Mouse (Mus musculus) MEL (cell line): Measurements from ENCODE around the gene Igf2bp3. TPM values are rescaled to one million over a fixed set of nuclear protein-coding genes. Genes with fewer than 3 reads are reported as not detected.

Source experiments
- DNase-seq: peaks from one replicate; pipeline ENCODE4 v3.0.0; 2011; ENCODE audit warnings: low read depth, low spot score
- H3K27ac ChIP-seq: 2 replicates; pipeline ENCODE4 v1.5.1; 2012; ENCODE audit warnings: low read depth, mild to moderate bottlenecking, control low read depth, low read length, moderate library complexity; ENCODE audit not compliant: control insufficient read depth
- H3K27me3 ChIP-seq, 2 experiments: fragments of 150-350 bp in 1 of 2; sonication (generic) in 1 of 2; 2 replicates each; pipeline ENCODE4 v1.6.1; 2012; ENCODE audit warnings: low read length in 2 of 2, mild to moderate bottlenecking in 2 of 2, improper control_type of control experiment in 1 of 2, moderate library complexity in 1 of 2; ENCODE audit not compliant: insufficient read depth in 2 of 2, control insufficient read depth in 1 of 2
- H3K36me3 ChIP-seq, 2 experiments: 2 replicates each; pipeline ENCODE4 v1.6.1; 2012 to 2014; ENCODE audit warnings: low read length in 2 of 2, improper control_type of control experiment in 1 of 2, inconsistent platforms in 1 of 2, mild to moderate bottlenecking in 1 of 2; ENCODE audit not compliant: insufficient read depth in 2 of 2, control insufficient read depth in 1 of 2
- H3K4me1 ChIP-seq, 2 experiments: fragments of 150-350 bp in 1 of 2; sonication (generic) in 1 of 2; 2 replicates each; pipeline ENCODE4 v1.6.1; 2012; ENCODE audit warnings: low read length in 2 of 2, improper control_type of control experiment in 1 of 2, mild to moderate bottlenecking in 1 of 2; ENCODE audit not compliant: insufficient read depth in 2 of 2, control insufficient read depth in 1 of 2
- H3K4me3 ChIP-seq, 2 experiments: fragments of 150-350 bp in 1 of 2; sonication (generic) in 1 of 2; 2 replicates each; pipeline ENCODE4 v1.5.1; 2012; ENCODE audit warnings: low read depth in 2 of 2, low read length in 2 of 2, mild to moderate bottlenecking in 2 of 2, moderate library complexity in 2 of 2, control low read depth in 1 of 2, improper control_type of control experiment in 1 of 2; ENCODE audit not compliant: control insufficient read depth in 1 of 2, insufficient read depth in 1 of 2
- H3K79me2 ChIP-seq: 2 replicates; pipeline ENCODE4 v1.6.1; 2012; ENCODE audit warnings: mild to moderate bottlenecking, low read length, moderate library complexity; ENCODE audit not compliant: control insufficient read depth, poor library complexity, insufficient read depth
- H3K9ac ChIP-seq: 2 replicates; pipeline ENCODE4 v1.6.1; 2012; ENCODE audit warnings: low read depth, mild to moderate bottlenecking, control low read depth, low read length, moderate library complexity; ENCODE audit not compliant: control insufficient read depth, poor library complexity, severe bottlenecking
- H3K9me3 ChIP-seq: fragments of 150-350 bp; sonication (generic); replicated peaks from 2 replicates; pipeline ENCODE4 v1.6.1; 2012; ENCODE audit warnings: mild to moderate bottlenecking, low read length, improper control_type of control experiment, moderate library complexity; ENCODE audit not compliant: insufficient read depth
- BHLHE40 ChIP-seq: IDR thresholded peaks from 2 replicates; pipeline ENCODE4 v1.6.1; 2012; ENCODE audit warnings: low read depth, mild to moderate bottlenecking, inconsistent platforms, low read length, improper control_type of control experiment, borderline replicate concordance
- CHD1 ChIP-seq: IDR thresholded peaks from 2 replicates; pipeline ENCODE4 v1.6.1; 2012; ENCODE audit warnings: low read depth, mild to moderate bottlenecking, inconsistent platforms, low read length, improper control_type of control experiment
- CHD2 ChIP-seq: IDR thresholded peaks from 2 replicates; pipeline ENCODE4 v1.6.1; 2011; ENCODE audit warnings: low read length, improper control_type of control experiment
- E2F4 ChIP-seq: IDR thresholded peaks from 2 replicates; pipeline ENCODE4 v1.6.1; 2011; ENCODE audit warnings: low read depth, low read length, improper control_type of control experiment, borderline replicate concordance
- EP300 ChIP-seq, 2 experiments: IDR thresholded peaks; 2 replicates each; pipeline ENCODE4 v1.6.1; 2011; ENCODE audit warnings: improper control_type of control experiment in 2 of 2, low read length in 2 of 2, low read depth in 1 of 2, mild to moderate bottlenecking in 1 of 2
- ETS1 ChIP-seq: IDR thresholded peaks from 2 replicates; pipeline ENCODE4 v1.6.1; 2012; ENCODE audit warnings: low read depth, mild to moderate bottlenecking, inconsistent platforms, low read length, improper control_type of control experiment, moderate library complexity
- GATA1 ChIP-seq: IDR thresholded peaks from 2 replicates; pipeline ENCODE4 v1.6.1; 2011; ENCODE audit warnings: low read depth, low read length, improper control_type of control experiment
- MAFK ChIP-seq: IDR thresholded peaks from 2 replicates; pipeline ENCODE4 v1.6.1; 2011; ENCODE audit warnings: low read depth, mild to moderate bottlenecking, low read length, improper control_type of control experiment, borderline replicate concordance
- MAX ChIP-seq: IDR thresholded peaks from 2 replicates; pipeline ENCODE4 v1.6.1; 2011; ENCODE audit warnings: low read length, improper control_type of control experiment
- MXI1 ChIP-seq: IDR thresholded peaks from 2 replicates; pipeline ENCODE4 v1.6.1; 2011; ENCODE audit warnings: mild to moderate bottlenecking, low read depth, low read length, improper control_type of control experiment
- MYC ChIP-seq: IDR thresholded peaks from 2 replicates; pipeline ENCODE4 v1.6.1; 2011; ENCODE audit warnings: low read depth, mild to moderate bottlenecking, low read length, improper control_type of control experiment, moderate library complexity
- NRF1 ChIP-seq: IDR thresholded peaks from 2 replicates; pipeline ENCODE4 v1.6.1; 2014; ENCODE audit warnings: low read depth, mild to moderate bottlenecking, inconsistent platforms, low read length, improper control_type of control experiment, moderate library complexity; ENCODE audit not compliant: poor library complexity, insufficient read depth, severe bottlenecking
- POLR2A ChIP-seq, 2 experiments: IDR thresholded peaks; 2 replicates each; pipeline ENCODE4 v1.6.1; 2011 to 2012; ENCODE audit warnings: low read length in 2 of 2, mild to moderate bottlenecking in 2 of 2, control low read depth in 1 of 2, improper control_type of control experiment in 1 of 2, low read depth in 1 of 2, moderate library complexity in 1 of 2; ENCODE audit not compliant: control insufficient read depth in 1 of 2, insufficient read depth in 1 of 2, poor library complexity in 1 of 2
- POLR2AphosphoS2 ChIP-seq: IDR thresholded peaks from 2 replicates; pipeline ENCODE4 v1.6.1; 2011; ENCODE audit warnings: low read length, improper control_type of control experiment
- RAD21 ChIP-seq: IDR thresholded peaks from 2 replicates; pipeline ENCODE4 v1.6.1; 2011; ENCODE audit warnings: mild to moderate bottlenecking, low read depth, low read length, improper control_type of control experiment
- RCOR1 ChIP-seq: IDR thresholded peaks from 2 replicates; pipeline ENCODE4 v1.6.1; 2012; ENCODE audit warnings: low read depth, mild to moderate bottlenecking, inconsistent platforms, low read length, improper control_type of control experiment
- SIN3A ChIP-seq: IDR thresholded peaks from 2 replicates; pipeline ENCODE4 v1.6.1; 2012; ENCODE audit warnings: low read length, improper control_type of control experiment, inconsistent platforms
- SMC3 ChIP-seq: IDR thresholded peaks from 2 replicates; pipeline ENCODE4 v1.6.1; 2011; ENCODE audit warnings: low read depth, low read length, improper control_type of control experiment
- TAL1 ChIP-seq: IDR thresholded peaks from 2 replicates; pipeline ENCODE4 v1.6.1; 2012; ENCODE audit warnings: mild to moderate bottlenecking, inconsistent platforms, low read length, moderate library complexity, mixed read lengths
- UBTF ChIP-seq: IDR thresholded peaks from 2 replicates; pipeline ENCODE4 v1.6.1; 2012; ENCODE audit warnings: low read depth, mild to moderate bottlenecking, inconsistent platforms, low read length, improper control_type of control experiment, moderate library complexity, borderline replicate concordance; ENCODE audit not compliant: insufficient read depth
- USF1 ChIP-seq: IDR thresholded peaks from 2 replicates; pipeline ENCODE4 v1.6.1; 2014; ENCODE audit warnings: low read depth, mild to moderate bottlenecking, inconsistent platforms, low read length, improper control_type of control experiment, moderate library complexity
- USF2 ChIP-seq, 2 experiments: IDR thresholded peaks; 2 replicates each; pipeline ENCODE4 v1.6.1; 2011 to 2012; ENCODE audit warnings: improper control_type of control experiment in 2 of 2, low read length in 2 of 2, borderline replicate concordance in 1 of 2, inconsistent platforms in 1 of 2, low read depth in 1 of 2, mild to moderate bottlenecking in 1 of 2; ENCODE audit not compliant: insufficient read depth in 1 of 2
- ZC3H11A ChIP-seq: IDR thresholded peaks from 2 replicates; pipeline ENCODE4 v1.6.1; 2012; ENCODE audit warnings: low read depth, mild to moderate bottlenecking, inconsistent platforms, low read length, improper control_type of control experiment
- ZKSCAN1 ChIP-seq: IDR thresholded peaks from 2 replicates; pipeline ENCODE4 v1.6.1; 2012; ENCODE audit warnings: low read depth, mild to moderate bottlenecking, inconsistent platforms, low read length, improper control_type of control experiment, moderate library complexity
- ZNF384 ChIP-seq: IDR thresholded peaks from 2 replicates; pipeline ENCODE4 v1.6.1; 2012; ENCODE audit warnings: low read depth, mild to moderate bottlenecking, inconsistent platforms, low read length, improper control_type of control experiment
- polyA plus RNA-seq, 2 experiments: library from polyadenylated mRNA; stranded (reverse) in 1 of 2; unstranded in 1 of 2; fragments of >175 nt in 1 of 2; fragments of >200 nt in 1 of 2; gene quantifications; 2 replicates each; pipeline versions ENCODE4 v1.2.1 to v1.2.4; 2012; ENCODE audit warnings: low replicate concordance in 2 of 2, low read depth in 1 of 2; ENCODE audit not compliant: insufficient read length in 2 of 2, insufficient read depth in 1 of 2, missing spikeins in 1 of 2
- total RNA-seq: library from RNA; depleted of rRNA; stranded (reverse); fragments of 300-350 nt; gene quantifications from 2 replicates; pipeline ENCODE4 v1.2.3, GENCODE M21; 2012

Gene Igf2bp3
- total and polyA plus RNA-seq, 3 experiments: 0.12 to 0.29 TPM; not detected in 1

- no peaks in the 10 kb centered on the region for H3K4me1 ChIP-seq
- H3K27me3 ChIP-seq: no peaks in the 10 kb centered on the region
- H3K4me3 ChIP-seq: no peak overlapping the region
- DNase-seq: no peak
- H3K36me3 ChIP-seq: no peaks in the 10 kb centered on the region
- TF ChIP-seq SIN3A (no peak), MXI1 (no peak), BHLHE40 (no peak), CHD2 (no peak), UBTF (no peak), ZNF384 (no peak), MAFK (no peak), MAX (no peak), ZC3H11A (no peak), ZKSCAN1 (no peak), CHD1 (no peak), ETS1 (no peak)
- TF ChIP-seq, all 39 proteins: peak for 0
- Histone ChIP-seq H3K27ac (no peak overlapping the region), H3K9me3 (no peaks in the 10 kb centered on the region), H3K79me2 (no peaks in the 10 kb centered on the region), H3K9ac (no peak overlapping the region)
Measured at GRCm38 (mm10) chr6:49094968-49095367, 119.8 kb downstream of the Igf2bp3 start.

GRCm38 (mm10) chr6:49083008-49083407 is 131.7 kb downstream of the Igf2bp3 start:
- DNase-seq: no peak
- H3K9me3 ChIP-seq: no peaks in the 10 kb centered on the region
- H3K27me3 ChIP-seq: no peaks in the 10 kb centered on the region
- H3K4me1 ChIP-seq: peaks cover 0 to 6% of the 10 kb centered on the region in 2 experiments; a peak in 2 of 4 replicates
- TF ChIP-seq ZNF384: no peak
- no peak for TF ChIP-seq MYC
- no peak for TF ChIP-seq MAX
- TF ChIP-seq ZC3H11A: no peak
- TF ChIP-seq SIN3A: no peak
- TF ChIP-seq, all 39 proteins: peak for 0
- no peak overlapping the region for H3K4me3 ChIP-seq
- H3K9ac ChIP-seq: no peak overlapping the region
- no peak overlapping the region for H3K27ac ChIP-seq
- peaks cover 4 to 5% of the 10 kb centered on the region in 2 experiments for H3K36me3 ChIP-seq
- H3K79me2 ChIP-seq: no peaks in the 10 kb centered on the region; the same call in 1 of the 2 replicates

GRCm38 (mm10) chr6:49079313-49079712 is 135.4 kb downstream of the Igf2bp3 start:
- no peak overlapping the region for H3K4me3 ChIP-seq
- H3K4me1 ChIP-seq: peaks cover 0 to 14% of the 10 kb centered on the region in 2 experiments; a peak in 2 of 4 replicates
- H3K9ac ChIP-seq: no peak overlapping the region
- peaks cover 2 to 11% of the 10 kb centered on the region in 2 experiments; a peak in 3 of 4 replicates for H3K36me3 ChIP-seq
- no peaks in the 10 kb centered on the region for H3K9me3 ChIP-seq
- no peak overlapping the region for H3K27ac ChIP-seq
- DNase-seq: peak; percentile 17
- peaks cover 15% of the 10 kb centered on the region for H3K79me2 ChIP-seq
- H3K27me3 ChIP-seq: no peaks in the 10 kb centered on the region
- TF ChIP-seq ZKSCAN1 (no peak), TAL1 (no peak), POLR2AphosphoS2 (no peak), GATA1 (peak; percentile 78), POLR2A (IDR thresholded peaks at IDR 0.05; ENCODE audit: control insufficient read depth in 1 of 2, insufficient read depth in 1 of 2, low read depth in 1 of 2, low read length in 2 of 2, poor library complexity in 1 of 2) (no peak), SMC3 (no peak), ETS1 (no peak), NRF1 (no peak), RCOR1 (peak; percentile 52; the same call in 1 of the 2 replicates), EP300 (IDR thresholded peaks at IDR 0.05; ENCODE audit: low read depth in 1 of 2, low read length in 2 of 2) (peak in 1 of 2 experiments; percentile 30; a peak in 1 of 4 replicates), MXI1 (no peak), CHD1 (no peak), ZNF384 (no peak), RAD21 (no peak), E2F4 (no peak), USF2 (IDR thresholded peaks at IDR 0.05; ENCODE audit: borderline replicate concordance in 1 of 2, insufficient read depth in 1 of 2, low read depth in 1 of 2, low read length in 2 of 2) (no peak), MAX (no peak), USF1 (no peak)
- TF ChIP-seq, all 39 proteins: peak for 3
